Mouse (Mus musculus) erythroblast, embryonic 14.5 days (primary cell): ENCODE data around the gene Ccl26.

ENCODE experiments used
- GATA1 ChIP-seq: IDR thresholded peaks from 2 replicates; pipeline ENCODE4 v1.6.1; 2012; ENCODE audit warnings: low read length, inconsistent platforms, mixed read lengths
- TAL1 ChIP-seq: IDR thresholded peaks from 3 replicates; pipeline ENCODE4 v1.6.1; 2012; ENCODE audit warnings: low read length, inconsistent platforms, mixed read lengths

DNA sequence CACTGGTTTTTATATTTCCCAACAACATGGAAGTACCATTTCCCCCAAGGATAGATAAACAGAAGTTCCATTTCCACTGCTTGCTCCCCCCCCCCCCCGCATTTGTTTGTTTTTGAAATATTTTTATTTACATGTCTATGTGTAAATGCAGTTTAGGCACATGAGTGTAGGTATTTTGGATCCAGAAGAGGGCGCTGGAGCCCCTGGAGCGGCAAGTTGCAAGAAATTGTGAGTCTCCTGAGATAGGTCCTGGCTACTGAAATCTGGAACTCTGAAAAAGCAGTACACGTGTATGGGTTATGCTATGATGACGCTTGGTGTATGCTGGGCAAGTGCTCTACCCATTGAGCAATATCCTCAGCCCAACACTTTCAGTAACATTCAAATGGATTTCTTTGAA lies 52.3 kb downstream of the Ccl26 start:
- no peak for TF ChIP-seq TAL1
- TF ChIP-seq GATA1, result no peak
